Mouse (Mus musculus) lung, postnatal 0 days (tissue): ENCODE results near the gene Prr30. TPM values are rescaled to one million over a fixed set of nuclear protein-coding genes. Genes with fewer than 3 reads are reported as not detected.

ENCODE experiments used
- ATAC-seq: fragments of 200-750 bp; cut with Nextera tagmentation; 2 replicates; pipeline ENCODE4 v1.8.0; 2017; ENCODE audit warnings: moderate library complexity
- DNase-seq: peaks from one replicate; pipeline ENCODE4 v3.0.0-alpha.2; 2016; ENCODE audit warnings: low spot score
- H3K27ac ChIP-seq: fragments of 300-500 bp; sonication (generic); 2 replicates; pipeline ENCODE4 v1.5.1; 2014; ENCODE audit warnings: antibody characterized with exemption, mild to moderate bottlenecking, low read length, mixed read lengths
- H3K27me3 ChIP-seq: fragments of 300-500 bp; sonication (generic); replicated peaks from 2 replicates; pipeline ENCODE4 v1.6.1; 2014; ENCODE audit warnings: low read length, mixed read lengths; ENCODE audit not compliant: insufficient read depth
- H3K36me3 ChIP-seq: fragments of 300-500 bp; sonication (generic); 2 replicates; pipeline ENCODE4 v1.6.1; 2014; ENCODE audit warnings: low read length, mixed read lengths; ENCODE audit not compliant: insufficient read depth
- H3K4me1 ChIP-seq: fragments of 300-500 bp; sonication (generic); 2 replicates; pipeline ENCODE4 v1.6.1; 2014; ENCODE audit warnings: antibody characterized with exemption, low read depth, low read length, mixed read lengths; ENCODE audit not compliant: insufficient read depth
- H3K4me2 ChIP-seq: fragments of 300-500 bp; sonication (generic); replicated peaks from 2 replicates; pipeline ENCODE4 v1.6.1; 2014; ENCODE audit warnings: low read depth, mild to moderate bottlenecking, low read length, moderate library complexity, mixed read lengths
- H3K4me3 ChIP-seq: fragments of 300-500 bp; sonication (generic); 2 replicates; pipeline ENCODE4 v1.5.1; 2014; ENCODE audit warnings: low read depth, low read length
- H3K9ac ChIP-seq: fragments of 300-500 bp; sonication (generic); replicated peaks from 2 replicates; pipeline ENCODE4 v1.6.1; 2014; ENCODE audit warnings: low read depth, mild to moderate bottlenecking
- H3K9me3 ChIP-seq: fragments of 300-500 bp; sonication (generic); 2 replicates; pipeline ENCODE4 v1.6.1; 2016; ENCODE audit warnings: low read length, mixed read lengths
- CTCF ChIP-seq: IDR thresholded peaks from 2 replicates; pipeline ENCODE4 v1.5.1; 2016; ENCODE audit warnings: antibody characterized with exemption, mild to moderate bottlenecking
- EP300 ChIP-seq: IDR thresholded peaks from 2 replicates; pipeline ENCODE4 v1.6.1; 2016; ENCODE audit warnings: antibody characterized with exemption, mild to moderate bottlenecking, control low read depth
- WGBS: fragments of 180-500 bp; shearing (Covaris S2); extraction: QIAGEN DNeasy Blood & Tissue Kit; methylation state at CpG from one replicate; pipeline ENCODE4 v1.1.7; 2014; 5-methylcytosine and 5-hydroxymethylcytosine counted together
- polyA plus RNA-seq: library from polyadenylated mRNA; unstranded; fragments of >200 nt; fragmentation: Nextera tagmentation; extraction: Ambion mirVana; gene quantifications from 2 replicates; pipeline ENCODE4 v1.2.1, GENCODE M21; 2015

The Prr30 gene
- polyA plus RNA-seq, 1 experiment from 2014 or later = not detected

DNA sequence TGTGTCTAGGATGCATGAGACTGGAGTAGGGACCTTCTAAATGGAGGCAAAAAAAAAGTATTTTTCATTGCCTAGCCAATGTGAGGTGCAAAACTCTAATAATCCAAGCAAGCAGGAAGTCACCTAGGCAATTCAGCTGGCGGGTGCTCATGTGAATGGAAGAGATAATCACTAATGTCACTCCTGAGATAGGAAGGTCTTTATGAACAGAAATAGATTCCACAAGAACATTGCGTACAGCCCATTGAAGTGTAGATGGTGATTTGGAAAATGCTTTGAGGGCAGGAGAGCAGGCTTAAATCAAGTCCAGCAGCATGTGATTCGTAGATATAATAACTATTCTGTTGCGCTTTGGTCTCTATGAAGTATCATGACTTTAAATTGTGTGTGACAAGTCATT lies 27.9 kb downstream of the Prr30 start:
- TF ChIP-seq CTCF (no peak), EP300 (no peak)
- no peak for DNase-seq
- ATAC-seq = no peak
- WGBS = 85% methylated on average over 4 of the region's 4 CpGs
- no peaks in the 10 kb centered on the region for H3K4me1 ChIP-seq
- H3K27me3 ChIP-seq = no peaks in the 10 kb centered on the region
- H3K36me3 ChIP-seq = no peaks in the 10 kb centered on the region
- H3K4me3 ChIP-seq = no peak overlapping the region
- H3K27ac ChIP-seq = no peak overlapping the region
- no peaks in the 10 kb centered on the region for H3K9me3 ChIP-seq
- no peak overlapping the region for H3K4me2 ChIP-seq
- no peak overlapping the region for H3K9ac ChIP-seq
